Mouse (Mus musculus): ENCODE measurements at regions not wholly inside any gene's neighbourhood (a gene's known extent, or its start where the extent isn't known, plus 50 kb on each side); places are given as distances from the start of the nearest gene placed in this dataset.
A peak's percentile ranks its signal among the peaks of the same experiment; 100 is the strongest.

- Histone ChIP-seq H3K4me3 (replicated peaks; ENCODE audit: low read depth, low read length) (no peak overlapping the region), H3K27me3 (ENCODE audit: control insufficient read depth, insufficient read depth, low read length) (no peaks in the 10 kb centered on the region), H3K9me3 (ENCODE audit: control insufficient read depth, low read length) (no peaks in the 10 kb centered on the region), H3K4me1 (ENCODE audit: control insufficient read depth, insufficient read depth, low read length) (no peaks in the 10 kb centered on the region), H3K36me3 (ENCODE audit: control insufficient read depth, insufficient read depth, low read length) (no peaks in the 10 kb centered on the region), H3K9ac (replicated peaks; ENCODE audit: low read length) (no peak overlapping the region), H3K27ac (replicated peaks; ENCODE audit: low read depth, low read length) (no peak overlapping the region), H3K4me2 (ENCODE audit: low read length) (no peak overlapping the region)
- ATAC-seq (ENCODE audit: low FRiP score, low TSS enrichment) (no peak), DNase-seq (peak; percentile 44)
- WGBS: 21% methylated on average over 2 of the region's 2 CpGs
Measured at GRCm38 (mm10) chr17:9308507-9308906, 113.4 kb upstream of the Gm17728 start.

GRCm38 (mm10) chr17:9322772-9323171, 99.1 kb upstream of the Gm17728 start:
- no peaks in the 10 kb centered on the region for H3K9me3 ChIP-seq (ENCODE audit: control insufficient read depth, low read length)
- DNase-seq (no peak), ATAC-seq (ENCODE audit: low FRiP score, low TSS enrichment) (no peak)
- no peak overlapping the region for H3K4me2 ChIP-seq (ENCODE audit: low read length)
- H3K9ac ChIP-seq (replicated peaks; ENCODE audit: low read length): no peak overlapping the region
- H3K27me3 ChIP-seq (ENCODE audit: control insufficient read depth, insufficient read depth, low read length): no peaks in the 10 kb centered on the region
- H3K27ac ChIP-seq (replicated peaks; ENCODE audit: low read depth, low read length): no peak overlapping the region
- no peak overlapping the region for H3K4me3 ChIP-seq (replicated peaks; ENCODE audit: low read depth, low read length)
- WGBS: 81% methylated on average over 6 of the region's 6 CpGs
- H3K36me3 ChIP-seq (ENCODE audit: control insufficient read depth, insufficient read depth, low read length): no peaks in the 10 kb centered on the region
- no peaks in the 10 kb centered on the region for H3K4me1 ChIP-seq (ENCODE audit: control insufficient read depth, insufficient read depth, low read length)

- DNase-seq (no peak), ATAC-seq (ENCODE audit: low FRiP score, low TSS enrichment) (no peak)
- Histone ChIP-seq H3K27me3 (ENCODE audit: control insufficient read depth, insufficient read depth, low read length) (no peaks in the 10 kb centered on the region), H3K27ac (replicated peaks; ENCODE audit: low read depth, low read length) (no peak overlapping the region), H3K4me2 (ENCODE audit: low read length) (no peak overlapping the region), H3K36me3 (ENCODE audit: control insufficient read depth, insufficient read depth, low read length) (no peaks in the 10 kb centered on the region), H3K4me1 (ENCODE audit: control insufficient read depth, insufficient read depth, low read length) (no peaks in the 10 kb centered on the region), H3K4me3 (replicated peaks; ENCODE audit: low read depth, low read length) (no peak overlapping the region), H3K9ac (replicated peaks; ENCODE audit: low read length) (no peak overlapping the region), H3K9me3 (ENCODE audit: control insufficient read depth, low read length) (no peaks in the 10 kb centered on the region)
- 69% methylated on average over 4 of the region's 4 CpGs for WGBS
Measured at GRCm38 (mm10) chr17:9328886-9329455, 92.9 kb upstream of the Gm17728 start.

- no peak overlapping the region for H3K9ac ChIP-seq (replicated peaks; ENCODE audit: low read length)
- no peaks in the 10 kb centered on the region for H3K9me3 ChIP-seq (ENCODE audit: control insufficient read depth, low read length)
- no peaks in the 10 kb centered on the region for H3K27me3 ChIP-seq (ENCODE audit: control insufficient read depth, insufficient read depth, low read length)
- no peak overlapping the region for H3K4me3 ChIP-seq (replicated peaks; ENCODE audit: low read depth, low read length)
- H3K4me1 ChIP-seq (ENCODE audit: control insufficient read depth, insufficient read depth, low read length): peaks cover 7% of the 10 kb centered on the region; the same call in 1 of the 2 replicates
- DNase-seq: peak; percentile 51
- 42% methylated on average over 5 of the region's 5 CpGs for WGBS
- no peak; the same call in 1 of the 2 replicates for ATAC-seq (ENCODE audit: low FRiP score, low TSS enrichment)
- H3K4me2 ChIP-seq (ENCODE audit: low read length): no peak overlapping the region
- H3K36me3 ChIP-seq (ENCODE audit: control insufficient read depth, insufficient read depth, low read length): no peaks in the 10 kb centered on the region
- no peak overlapping the region for H3K27ac ChIP-seq (replicated peaks; ENCODE audit: low read depth, low read length)
Measured at GRCm38 (mm10) chr17:9357572-9358159, 64.2 kb upstream of the Gm17728 start.
